Mouse (Mus musculus) spleen, adult 2 months (tissue): ENCODE measurements around the gene Flt4.

Experiments used
- CTCF ChIP-seq: fragments of 200-500 bp; IDR thresholded peaks from 2 replicates; pipeline ENCODE4 v1.5.1; 2011; ENCODE audit warnings: mild to moderate bottlenecking, inconsistent platforms; ENCODE audit not compliant: insufficient read depth, insufficient read length, insufficient replicate concordance; ENCODE audit errors: extremely low read depth
- POLR2A ChIP-seq: fragments of 200-500 bp; IDR thresholded peaks from 2 replicates; pipeline ENCODE4 v1.6.1; 2011; ENCODE audit warnings: low read depth, low read length, inconsistent platforms

DNA sequence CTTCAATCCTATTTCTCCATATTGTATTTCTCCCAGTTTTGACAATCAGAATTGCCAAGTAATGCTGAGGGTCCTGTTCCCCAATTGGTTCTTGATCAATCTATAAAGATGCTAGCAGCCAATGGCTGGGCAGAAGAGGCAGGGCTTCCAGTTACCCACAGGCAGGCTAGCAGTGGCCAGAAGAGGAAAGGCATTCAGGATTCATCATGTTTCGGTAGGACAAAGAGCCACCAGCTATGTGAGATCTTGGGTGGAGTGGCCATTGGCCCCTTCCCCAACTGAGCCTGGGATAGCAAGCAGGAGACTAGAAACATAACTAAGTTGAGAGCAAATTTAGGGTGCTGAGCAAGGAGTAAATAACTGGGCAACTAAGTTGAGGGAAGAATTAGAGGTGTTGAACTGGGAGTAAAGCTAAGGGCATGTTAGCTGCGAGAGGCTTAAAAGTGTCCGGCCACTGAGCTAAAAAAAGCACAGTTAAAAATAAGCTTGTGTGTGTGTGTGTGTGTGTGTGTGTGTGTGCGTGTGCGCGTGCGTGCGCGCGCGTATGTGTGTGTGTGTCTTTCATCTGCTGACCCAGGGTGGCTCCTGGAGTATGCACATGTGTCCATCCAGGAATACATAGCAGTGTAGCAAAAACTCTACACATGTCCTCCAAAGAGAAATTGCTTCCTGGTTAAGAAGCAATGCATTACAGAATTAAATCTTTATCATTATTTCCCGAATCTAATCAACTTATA, 75.3 kb downstream of the Flt4 start:
- TF ChIP-seq CTCF (no peak), POLR2A (no peak)
